Comparison of ENCODE assay signal across 18 mouse cellular contexts in the genomic region with DNA sequence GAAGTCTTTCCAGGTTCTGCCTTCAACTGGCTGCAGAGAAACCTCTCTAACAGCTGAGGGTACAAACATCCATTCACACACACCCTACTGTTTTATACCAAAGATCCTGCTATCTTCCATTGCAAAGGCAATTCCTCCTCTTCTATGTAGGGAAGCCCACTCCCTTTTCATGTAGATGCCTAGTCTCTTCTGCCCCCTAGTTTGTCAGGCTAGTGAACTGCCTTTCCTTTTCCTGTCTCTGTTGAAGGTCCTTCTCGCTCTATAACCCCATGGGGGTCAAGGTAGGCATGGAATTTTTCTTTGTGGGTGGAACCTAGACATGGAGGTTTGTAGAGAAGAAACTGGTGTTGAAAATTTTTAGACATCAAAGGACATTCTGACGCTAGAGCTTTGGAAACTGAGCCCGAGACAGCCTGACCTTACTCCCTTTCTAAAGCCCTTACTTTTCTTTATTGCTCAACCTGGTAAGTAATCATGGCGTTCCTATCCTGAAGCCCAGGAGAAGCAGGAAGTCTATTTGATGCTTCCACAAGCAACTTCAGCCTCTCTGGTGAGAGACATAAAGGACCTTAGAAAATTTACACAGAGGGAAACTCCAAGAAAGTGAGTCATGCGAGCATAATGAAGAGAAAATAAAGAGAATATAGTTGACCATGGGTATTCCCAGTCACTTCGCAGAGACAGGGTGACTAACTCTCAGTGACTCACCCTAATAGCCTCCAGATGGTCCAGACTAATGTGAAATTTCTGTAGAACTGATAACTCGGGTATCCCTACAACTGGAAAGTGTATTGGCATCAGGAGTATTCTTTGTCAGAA.
DNase-seq lines count a peak whose midpoint lies in the region; ATAC-seq and TF ChIP-seq lines count a peak whose summit lies in the region.
"Had no signal": no experiment of that assay in that cellular context is flagged by ENCODE, and none has a peak within 500 bp of the region (broad histone marks: within the 10 kb centered on the region; RNA-seq: fewer than 3 reads in every experiment).

No protein-coding gene starts in this region.

- H3K79me2 ChIP-seq in myocyte (ENCODE audit: control insufficient read depth, insufficient read depth), result no peaks in the 10 kb centered on the region

- no peak overlapping the region for H3K9ac ChIP-seq in lung, embryonic 14.5 days
- H3K9ac ChIP-seq: heart, embryonic 13.5 days; midbrain, embryonic 12.5 days had no signal

- TF ChIP-seq CTCF in lung, embryonic 14.5 days (IDR thresholded peaks at IDR 0.05; ENCODE audit: low read depth), result peak; percentile 38; the same call in 1 of the 2 replicates

- no peak overlapping the region for H3ac ChIP-seq in myocyte (ENCODE audit: control insufficient read depth, insufficient read length)

- H3K9me3 ChIP-seq in lung, embryonic 14.5 days (ENCODE audit: low read depth, low read length), result no peaks in the 10 kb centered on the region
- H3K9me3 ChIP-seq: embryonic facial prominence, embryonic 10.5 days; heart, embryonic 13.5 days; midbrain, embryonic 12.5 days had no signal

- H3K27ac ChIP-seq in lung, embryonic 14.5 days (ENCODE audit: low read depth), result no peak overlapping the region
- H3K27ac ChIP-seq: embryonic facial prominence, embryonic 10.5 days; heart, embryonic 13.5 days had no signal

- TF ChIP-seq POLR2A in myocyte (IDR thresholded peaks at IDR 0.05; ENCODE audit: insufficient read length, low read depth), result no peak

- 0 out of 2 replicates have a peak, but pooled peaks cover 3% of the 10 kb centered on the region for H3K4me1 ChIP-seq in lung, embryonic 14.5 days (ENCODE audit: insufficient read depth)

- ATAC-seq in lung, embryonic 14.5 days (ENCODE audit: insufficient read depth), result no peak

- H3K4me3 ChIP-seq in lung, embryonic 14.5 days (ENCODE audit: low read depth, low read length), result no peak overlapping the region
- H3K4me3 ChIP-seq in myocyte, result no peak overlapping the region
- H3K4me3 ChIP-seq: embryonic facial prominence, embryonic 10.5 days; heart, embryonic 13.5 days; midbrain, embryonic 12.5 days had no signal

- no peaks in the 10 kb centered on the region for H3K36me3 ChIP-seq in lung, embryonic 14.5 days (ENCODE audit: insufficient read depth)
- no peaks in the 10 kb centered on the region for H3K36me3 ChIP-seq in myocyte (ENCODE audit: control insufficient read depth, insufficient read depth)
- H3K36me3 ChIP-seq: embryonic facial prominence, embryonic 10.5 days; heart, embryonic 13.5 days; midbrain, embryonic 12.5 days had no signal

- H3K4me2 ChIP-seq in lung, embryonic 14.5 days, result no peak overlapping the region
- peak overlapping the region; percentile 63 for H3K4me2 ChIP-seq in myocyte (ENCODE audit: low read depth)
- H3K4me2 ChIP-seq: heart, embryonic 13.5 days; midbrain, embryonic 12.5 days had no signal

- H3K27me3 ChIP-seq in lung, embryonic 14.5 days (ENCODE audit: insufficient read depth, low read length), result no peaks in the 10 kb centered on the region
- no peaks in the 10 kb centered on the region for H3K27me3 ChIP-seq in myocyte (ENCODE audit: control insufficient read depth, insufficient read depth, insufficient read length)
- H3K27me3 ChIP-seq: heart, embryonic 13.5 days; midbrain, embryonic 12.5 days had no signal

- 80% methylated on average over 7 of the region's 7 CpGs for WGBS in lung, embryonic 14.5 days

- peak; percentile 39 for DNase-seq in adrenal gland, adult 2 months
- no peak for DNase-seq in adrenal gland, postnatal 10 days
- DNase-seq in lung, embryonic 14.5 days, result no peak
- DNase-seq in lung, postnatal 4 days, result no peak
- peak; percentile 67 for DNase-seq in NIH3T3 (ENCODE audit: low read depth)
- no peak for DNase-seq in cerebellum, postnatal 36 days
- DNase-seq in thymus, postnatal 14 days, result no peak
- DNase-seq: adrenal gland, postnatal 14 days; cerebellum, postnatal 25 days; gastrocnemius, postnatal 25 days; kidney, postnatal 14 days; liver; lung, postnatal 10 days; thymus, postnatal 4 days had no signal

TF ChIP-seq in myocyte, 11 proteins besides CTCF, POLR2A, EP300 and RAD21:
- TF ChIP-seq MYOG (IDR thresholded peaks at IDR 0.05; ENCODE audit: control insufficient read depth in 1 of 3, insufficient read depth in 1 of 3, insufficient read length in 2 of 3, low read depth in 2 of 3) (no peak), POLR2AphosphoS2 (IDR thresholded peaks at IDR 0.05; ENCODE audit: insufficient read length, low read depth) (no peak), TCF3 (IDR thresholded peaks at IDR 0.05; ENCODE audit: insufficient read length, low read depth) (no peak), TCF12 (IDR thresholded peaks at IDR 0.05; ENCODE audit: insufficient read depth, poor library complexity, severe bottlenecking) (no peak), SRF (IDR thresholded peaks at IDR 0.05; ENCODE audit: control insufficient read depth, insufficient read length, low read depth) (no peak), MAX (IDR thresholded peaks at IDR 0.05; ENCODE audit: low read depth) (no peak)

Comparison
In these comparisons a context has a peak if more than half of its experiments do, and no peak if none do; other contexts are left out.
1. DNase-seq: peak in adrenal gland, adult 2 months (single experiment) and NIH3T3 (single experiment); none in adrenal gland, postnatal 10 days (single experiment), lung, embryonic 14.5 days (single experiment), lung, postnatal 4 days (0 of 2), cerebellum, postnatal 36 days (0 of 2) and thymus, postnatal 14 days (single experiment).